Mouse (Mus musculus) mouse embryonic stem cell (cell line): ENCODE data around the gene Cd300ld5.
"Not testable (repeated sequence)": the region's sequence is repeated elsewhere in the genome, so short reads cannot be mapped to it uniquely, and the experiment has no call there.

Source experiments
- in situ Hi-C, 2 experiments: fragments of 300-500 bp; cut with MboI; formaldehyde crosslinking; loops; 1 replicate in 1 of 2; 3 replicates in 1 of 2; pipeline ENCODE4 v1.14.3; 2019 to 2020; ENCODE audit warnings: low sequenced_read_pairs in 2 of 2, low pct_unique_long_range_greater_than_20kb in 1 of 2, mixed read lengths in 1 of 2; ENCODE audit not compliant: unreplicated experiment in 1 of 2

Cd300ld5 gene

DNA sequence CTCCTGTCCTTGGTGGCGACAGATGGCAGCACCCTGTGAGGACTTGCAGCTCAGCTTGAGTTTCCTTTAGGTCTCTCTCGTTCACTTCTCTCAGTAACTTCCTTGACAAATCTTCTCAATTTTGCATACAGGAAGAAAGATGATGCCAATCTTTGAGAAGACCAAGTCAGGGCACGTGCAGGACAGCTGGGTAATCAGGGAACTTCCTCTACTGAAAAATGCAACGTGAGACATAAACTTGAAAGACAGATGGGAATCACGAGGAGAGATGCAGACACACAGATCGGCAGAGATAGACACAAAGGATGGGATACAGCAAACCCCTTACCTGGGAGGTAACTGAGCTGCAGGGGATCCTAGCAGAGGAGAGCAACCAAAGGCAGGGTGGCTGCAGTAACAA is at the start of gene Cd300ld5:
TSS of gene Cd300ld5 (minus strand) at position 101 of the 400 bp plus-strand sequence.
- in situ Hi-C loops: not testable (repeated sequence)

DNA sequence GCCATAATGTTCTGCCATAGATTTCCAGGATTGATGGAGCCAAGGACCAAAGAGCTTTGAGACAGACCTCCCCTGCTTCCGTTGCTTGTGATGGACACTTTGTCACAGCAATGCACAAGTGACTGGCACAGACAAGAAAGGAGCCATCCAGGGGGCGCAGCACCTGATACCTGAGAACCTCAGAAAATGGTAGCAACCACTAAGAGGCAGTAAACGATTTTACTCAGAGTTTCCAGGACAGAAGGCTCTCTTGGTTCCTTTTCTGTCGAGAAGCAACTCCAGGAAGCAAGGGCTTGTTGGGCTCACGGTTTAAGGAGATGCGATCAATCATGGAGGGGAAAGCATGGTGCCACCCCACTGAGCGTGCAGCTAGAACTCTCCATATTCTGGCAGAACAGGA is 48.6 kb upstream of the Cd300ld5 start:
- in situ Hi-C loops: no loop called here

DNA sequence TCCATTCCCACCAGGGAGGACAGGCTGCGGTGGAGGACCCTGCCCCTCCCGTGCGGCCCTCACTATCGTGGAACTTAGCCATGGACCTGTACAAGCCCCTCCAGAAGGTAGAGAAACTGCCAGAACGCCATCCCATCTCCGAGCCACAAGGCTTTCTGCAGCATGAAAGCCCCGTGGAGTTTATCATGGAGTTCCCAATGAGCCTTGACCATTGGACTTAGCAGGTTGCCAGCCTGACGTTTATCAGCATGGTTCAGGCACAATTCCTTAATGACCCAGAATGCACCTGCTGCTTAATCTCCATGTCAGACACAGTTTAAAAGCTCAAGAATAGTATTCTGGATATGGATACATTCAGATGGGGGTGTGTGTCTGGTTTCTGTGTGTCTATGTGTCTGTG is 47.5 kb upstream of the Cd300ld5 start:
- in situ Hi-C loops: no loop called here

DNA sequence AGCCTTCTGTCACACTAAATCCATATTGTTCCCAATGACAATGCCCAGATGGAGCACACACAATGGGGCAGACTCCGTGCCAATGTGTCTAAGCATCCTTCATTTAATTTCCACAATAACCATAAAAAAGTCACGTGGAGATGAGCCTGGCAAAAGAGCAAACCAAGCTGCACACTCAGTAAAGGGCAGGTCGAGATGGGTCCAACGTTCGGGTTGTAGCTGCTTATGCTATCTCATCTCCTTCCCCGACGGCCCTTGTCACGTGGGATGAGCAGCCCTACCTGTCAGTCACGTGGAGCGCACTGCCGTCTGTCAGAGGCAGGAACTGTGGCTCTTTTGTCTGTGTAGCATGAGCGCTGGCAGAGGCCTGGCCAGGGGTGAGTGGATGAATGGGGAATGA is 47.0 kb upstream of the Cd300ld5 start:
- in situ Hi-C loops: no loop called here

DNA sequence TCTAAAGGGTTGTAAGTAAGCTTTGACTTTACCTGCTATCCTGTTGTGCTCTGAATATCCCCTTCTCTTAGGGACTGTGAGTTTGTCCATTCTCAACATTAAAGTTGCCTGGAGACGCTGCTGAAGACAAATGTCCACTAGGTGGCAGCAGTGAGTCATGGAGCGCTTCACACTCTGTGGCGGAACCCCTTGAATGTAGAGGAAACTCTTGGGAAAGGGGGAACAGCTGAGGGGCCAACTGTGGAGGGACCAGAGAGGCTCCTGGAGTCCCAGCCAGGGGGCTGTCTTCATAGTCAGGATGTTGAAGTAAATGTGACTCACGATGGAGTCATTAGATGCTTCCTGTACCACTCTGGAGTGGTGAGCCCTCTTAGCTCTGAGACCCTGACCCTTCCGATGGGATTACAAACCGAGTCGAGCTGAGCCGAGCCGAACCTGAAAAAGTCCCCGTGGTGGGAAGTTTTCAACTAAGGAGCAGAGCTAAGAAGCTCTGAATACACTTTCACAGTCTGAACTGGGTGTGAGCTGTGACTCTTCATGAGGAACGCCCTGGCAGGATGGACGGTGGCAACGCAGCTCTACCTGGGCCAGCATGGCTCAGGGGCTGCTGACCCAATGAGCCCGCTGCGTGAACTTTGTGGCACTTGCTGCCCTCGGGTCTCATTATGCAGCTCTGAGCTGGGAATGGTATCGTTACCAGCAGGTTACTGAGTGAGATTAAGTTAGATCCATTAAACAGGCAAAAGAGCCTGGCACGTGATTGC is 46.0 kb upstream of the Cd300ld5 start:
- in situ Hi-C loops: no loop called here

DNA sequence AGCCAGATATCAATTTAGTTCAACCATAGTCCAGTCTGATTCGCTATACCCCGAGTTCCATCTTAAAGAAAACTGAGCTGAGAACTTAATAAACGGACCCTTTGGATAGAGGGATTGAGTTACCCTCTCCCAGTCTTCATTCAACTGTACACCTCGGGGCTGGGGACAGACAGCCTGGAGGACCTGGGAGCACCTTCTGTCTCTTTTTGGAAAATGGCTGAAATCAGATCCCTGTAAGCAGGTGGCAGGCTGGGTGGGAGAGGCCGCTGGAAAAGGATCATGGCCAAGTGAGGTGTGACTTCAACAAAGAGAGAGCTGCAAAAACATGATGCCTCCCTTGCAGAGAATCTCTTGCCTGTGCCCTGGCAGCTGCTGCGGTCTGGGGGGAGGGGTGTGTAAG is 44.6 kb upstream of the Cd300ld5 start:
- in situ Hi-C loops: no loop called here

DNA sequence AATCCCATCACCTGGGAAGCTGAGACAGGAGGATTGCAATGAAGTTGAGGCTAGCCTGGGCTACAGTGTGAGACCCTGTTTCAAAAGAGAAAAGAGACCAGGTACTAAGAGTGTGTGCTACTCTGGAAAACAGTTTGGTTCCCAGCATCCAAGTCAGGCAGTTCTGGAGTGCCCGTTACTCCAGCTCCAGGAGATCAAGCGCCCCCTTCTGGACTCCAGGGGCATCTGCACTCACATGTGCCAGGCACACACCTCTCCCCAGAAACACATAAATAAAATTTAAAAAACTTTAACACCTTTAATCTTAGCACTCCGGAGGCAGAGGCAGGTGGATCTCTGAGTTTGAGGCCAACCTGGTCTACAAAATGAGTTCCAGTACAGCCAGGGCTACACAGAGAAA is 43.8 kb upstream of the Cd300ld5 start:
- in situ Hi-C loops: no loop called here

DNA sequence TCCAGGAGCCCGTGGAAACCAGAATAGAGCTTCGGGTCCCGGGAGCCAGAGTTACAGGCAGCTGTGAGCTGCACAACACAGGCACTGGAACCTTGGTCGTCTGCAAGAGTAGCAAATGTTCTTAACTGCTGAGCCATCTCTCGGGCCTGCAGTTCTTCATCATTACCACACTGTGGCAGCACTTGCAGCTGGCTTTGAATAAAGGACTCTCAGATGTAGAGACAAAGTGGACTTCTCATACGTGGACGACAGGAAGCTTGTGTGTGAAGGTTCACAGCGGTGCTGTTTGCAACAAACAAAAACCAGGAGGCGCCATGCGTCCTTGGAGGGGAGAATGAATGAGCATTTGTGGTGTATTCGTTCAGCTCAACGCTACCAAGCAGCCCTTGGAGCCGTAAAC is 43.3 kb upstream of the Cd300ld5 start:
- in situ Hi-C loops: no loop called here

DNA sequence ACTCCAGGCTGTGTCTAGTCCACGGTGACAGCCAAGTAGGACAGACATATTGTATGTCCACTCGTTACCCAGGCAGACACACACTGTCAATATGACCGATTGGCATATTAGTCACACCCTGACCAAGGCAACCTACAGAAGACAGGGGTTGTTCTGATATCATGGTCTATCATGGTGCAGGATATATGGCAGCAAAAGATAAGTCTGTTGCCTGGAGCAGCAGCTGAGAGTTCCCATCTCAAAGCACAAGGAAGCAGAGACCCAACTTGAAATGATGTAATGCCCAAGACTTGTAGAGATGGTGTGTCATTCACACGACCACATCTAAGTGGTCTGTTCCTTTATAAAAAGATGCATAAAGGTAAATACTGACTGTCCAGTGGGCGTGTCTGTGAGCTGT is 41.1 kb upstream of the Cd300ld5 start:
- in situ Hi-C loops: no loop called here

DNA sequence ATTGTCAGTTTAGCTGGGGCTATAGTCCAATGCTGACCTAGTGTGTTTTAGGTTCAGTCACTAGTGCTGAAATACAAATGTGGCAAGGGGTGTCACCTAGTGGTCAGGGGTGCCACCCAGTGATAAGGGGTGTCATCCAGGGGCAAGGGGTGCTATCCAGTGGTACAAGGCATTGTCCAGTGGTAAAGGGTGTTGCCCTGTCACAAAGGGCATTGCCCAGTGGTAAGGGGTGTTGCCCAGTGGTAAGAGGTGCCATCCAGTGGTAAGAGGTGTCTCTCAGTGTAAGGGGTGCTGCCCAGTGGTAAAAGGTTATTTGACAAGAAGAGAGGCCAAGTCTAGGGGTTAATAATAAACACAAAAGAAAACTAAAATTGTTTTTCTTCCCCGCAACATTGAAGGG is 39.9 kb upstream of the Cd300ld5 start:
- in situ Hi-C loops: no loop called here

DNA sequence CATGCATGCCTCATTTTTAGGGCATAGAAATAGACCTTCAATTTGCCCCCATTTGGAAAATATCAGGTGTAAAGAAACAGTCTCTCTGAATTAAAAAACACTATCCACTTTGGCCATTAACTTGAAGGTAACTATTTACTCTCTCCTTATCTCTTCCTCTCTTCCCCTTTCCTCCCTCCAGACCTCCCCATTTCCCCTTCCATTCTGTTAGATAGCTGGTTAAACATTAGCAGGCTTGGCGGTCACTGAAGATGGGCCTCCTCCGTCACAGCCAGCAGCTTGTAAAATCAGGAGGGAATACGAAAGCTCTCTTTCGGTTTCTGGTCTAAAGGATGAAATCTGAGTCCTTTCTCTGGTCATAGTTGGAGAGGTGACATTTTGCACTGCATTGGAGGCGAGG is 38.3 kb upstream of the Cd300ld5 start:
- in situ Hi-C loops: no loop called here

DNA sequence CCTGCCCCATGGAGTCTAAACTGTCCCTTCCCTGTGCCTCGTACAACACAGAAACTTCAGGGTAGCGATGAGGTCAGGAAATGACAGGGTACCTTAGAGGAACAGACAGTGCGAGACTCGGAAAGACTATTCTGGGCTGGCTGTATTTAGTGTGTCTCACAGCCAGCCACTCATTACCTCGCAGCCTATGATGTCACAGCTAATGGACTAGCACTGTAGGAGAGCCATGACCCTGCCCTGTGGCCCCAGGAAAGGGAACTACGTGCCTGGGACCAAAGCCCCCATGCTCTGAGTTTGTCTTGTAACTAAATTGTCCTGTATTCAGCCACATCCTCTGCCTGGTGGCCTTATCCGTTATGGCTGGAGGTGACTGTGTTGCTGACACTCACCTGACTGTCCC is 37.8 kb upstream of the Cd300ld5 start:
- in situ Hi-C loops: no loop called here

DNA sequence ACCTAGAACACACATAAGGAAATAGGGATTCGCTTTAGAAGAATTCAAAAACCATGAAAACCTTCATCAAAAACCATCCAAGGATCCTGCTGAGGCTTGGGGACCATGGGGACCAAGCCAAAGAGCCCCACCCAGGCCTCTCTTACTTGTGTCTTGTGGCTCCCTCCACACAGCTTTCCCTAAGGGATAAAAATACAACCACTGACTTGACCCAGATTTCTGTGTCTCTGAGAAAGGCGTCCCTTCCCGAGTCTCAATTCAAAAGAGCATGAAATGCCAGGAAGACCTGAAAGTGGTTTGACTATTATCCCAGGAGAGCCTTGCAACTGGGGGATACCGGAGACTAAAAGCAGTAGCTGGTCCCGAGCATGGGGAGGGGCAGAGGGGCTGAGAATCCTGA is 35.4 kb upstream of the Cd300ld5 start:
- in situ Hi-C loops: loop anchor here in 1 of 2 experiments (25.0 kb wide), 1 partner anchor 261 kb away; no protein-coding TSS in a partner anchor

DNA sequence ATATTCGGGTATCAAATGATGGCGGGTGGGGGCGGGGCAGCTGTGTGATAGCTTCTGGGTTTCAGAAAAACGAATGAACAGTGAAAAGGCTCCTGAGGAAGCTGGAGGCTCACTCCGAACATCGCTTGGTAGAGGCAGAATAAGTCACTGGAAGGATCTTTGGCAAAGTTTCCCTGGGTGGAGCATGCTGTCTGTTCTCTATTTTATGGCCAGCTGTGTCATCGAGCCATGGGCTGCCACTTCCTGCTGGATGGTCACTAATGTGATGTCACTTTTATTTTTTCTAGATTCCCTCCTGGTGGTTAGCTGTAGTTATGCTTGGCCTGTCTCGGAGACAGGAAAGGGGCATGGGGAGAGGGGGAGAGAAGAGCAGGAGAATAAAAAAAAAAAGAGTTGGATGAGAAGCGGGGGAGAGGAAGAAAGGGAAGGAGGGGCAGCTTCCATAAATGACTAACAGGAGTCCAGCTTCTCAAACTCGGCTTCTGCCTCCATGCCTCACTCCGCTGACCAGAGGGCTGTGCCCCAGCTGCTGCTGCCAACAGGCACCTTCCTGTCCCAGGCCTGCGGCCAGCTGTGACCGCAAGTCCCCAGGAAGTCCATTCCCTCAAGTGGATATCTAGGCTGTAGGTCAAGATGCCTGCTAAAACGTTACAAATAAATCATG is 34.2 kb upstream of the Cd300ld5 start:
- in situ Hi-C loops: loop anchor here in 1 of 2 experiments (25.0 kb wide), 1 partner anchor 259 kb away; no protein-coding TSS in a partner anchor

DNA sequence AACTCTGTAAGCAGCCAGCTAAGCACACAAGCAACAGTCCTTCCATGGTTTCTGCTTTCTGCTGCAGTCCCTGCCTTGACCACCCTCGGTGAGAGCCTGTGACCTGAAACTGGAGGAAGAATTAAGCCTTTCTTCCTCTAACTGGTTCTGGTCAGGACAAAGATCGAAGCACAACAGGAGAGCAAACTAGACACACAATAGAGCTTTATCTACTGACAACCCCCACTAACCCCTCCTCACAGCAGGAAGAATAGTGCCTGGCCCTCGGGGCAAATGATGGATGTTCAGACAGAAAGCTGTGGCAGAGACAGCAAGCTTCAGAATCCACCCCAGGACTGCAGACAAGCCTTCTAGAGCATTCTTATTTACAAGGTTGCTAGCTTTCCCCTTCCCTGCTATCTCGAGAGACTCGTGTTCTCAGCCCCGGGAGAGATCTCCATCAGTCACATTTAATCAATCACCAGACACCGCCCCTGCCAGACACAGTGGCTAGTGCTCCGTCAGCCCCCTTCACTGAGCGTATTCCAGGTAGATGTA is 33.5 kb upstream of the Cd300ld5 start:
- in situ Hi-C loops: loop anchor here in 1 of 2 experiments (25.0 kb wide), 1 partner anchor 259 kb away; no protein-coding TSS in a partner anchor

DNA sequence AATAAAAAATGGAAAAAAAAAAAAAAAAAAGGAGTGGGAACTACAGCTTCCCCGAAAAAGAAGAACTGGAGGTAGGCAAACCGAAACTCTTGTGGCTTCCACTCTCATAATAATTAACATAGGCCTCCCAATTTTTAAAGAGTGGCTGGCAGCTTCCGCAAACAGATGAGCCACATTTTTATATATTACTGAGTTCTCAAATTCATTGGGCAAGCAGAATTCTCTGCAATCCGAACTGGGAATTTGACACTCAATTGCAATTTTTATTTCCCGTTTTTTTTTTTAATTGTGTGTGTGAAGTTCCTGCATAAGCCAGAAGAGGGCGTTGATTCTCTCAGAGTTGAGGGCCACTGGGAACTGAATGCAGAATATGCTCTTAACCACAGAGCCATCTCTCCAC is 29.2 kb upstream of the Cd300ld5 start:
- in situ Hi-C loops: loop anchor here in 1 of 2 experiments (10.0 to 25.0 kb wide), 2 partner anchors 142 to 254 kb away; no protein-coding TSS in a partner anchor

DNA sequence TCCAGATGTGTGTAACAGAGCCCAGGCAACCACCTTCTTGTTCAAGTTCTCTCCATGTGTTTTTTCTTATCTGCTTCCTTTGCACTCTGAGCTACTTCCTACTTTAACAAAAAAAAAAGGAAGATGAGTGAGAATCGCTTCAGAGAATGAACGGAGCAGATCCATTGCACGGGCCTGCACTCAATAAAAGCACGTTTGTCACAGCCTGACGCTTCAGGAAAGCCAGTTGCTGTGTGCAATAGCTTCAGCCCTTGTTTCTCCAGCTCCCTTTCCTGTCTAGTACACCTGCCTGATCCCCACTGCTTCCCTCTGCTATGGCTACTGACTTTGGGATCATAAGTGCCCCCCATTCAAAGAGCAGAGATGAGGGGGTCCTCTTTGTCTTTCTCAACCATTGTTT is 24.5 kb upstream of the Cd300ld5 start, which contains the start of gene Cd300e:
TSS of gene Cd300e (minus strand) at position 101 of the 400 bp plus-strand sequence.
- in situ Hi-C loops: loop anchor here in 1 of 2 experiments (10.0 to 25.0 kb wide), 2 partner anchors 137 to 250 kb away; no protein-coding TSS in a partner anchor

DNA sequence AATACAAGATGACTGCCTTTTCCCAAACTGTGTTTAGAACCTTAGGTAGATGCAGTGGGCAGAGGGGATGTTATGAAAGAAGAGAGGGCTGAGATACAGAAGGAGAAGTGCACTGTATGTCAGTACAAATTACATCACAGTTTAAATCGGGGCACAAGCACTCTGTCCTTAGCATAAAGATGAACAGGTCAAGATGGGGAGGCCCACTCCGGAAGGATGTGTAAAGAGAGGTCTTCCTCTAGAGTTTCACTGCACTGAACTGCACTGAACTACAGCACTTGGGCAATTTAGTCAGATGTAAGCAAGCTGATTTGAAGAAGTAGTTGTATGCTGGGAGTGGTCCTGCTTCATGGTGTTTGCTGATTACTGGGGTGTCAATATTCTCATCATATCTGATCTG is 22.2 kb upstream of the Cd300ld5 start:
- in situ Hi-C loops: loop anchor here in 1 of 2 experiments (10.0 to 25.0 kb wide), 2 partner anchors 135 to 247 kb away; no protein-coding TSS in a partner anchor

DNA sequence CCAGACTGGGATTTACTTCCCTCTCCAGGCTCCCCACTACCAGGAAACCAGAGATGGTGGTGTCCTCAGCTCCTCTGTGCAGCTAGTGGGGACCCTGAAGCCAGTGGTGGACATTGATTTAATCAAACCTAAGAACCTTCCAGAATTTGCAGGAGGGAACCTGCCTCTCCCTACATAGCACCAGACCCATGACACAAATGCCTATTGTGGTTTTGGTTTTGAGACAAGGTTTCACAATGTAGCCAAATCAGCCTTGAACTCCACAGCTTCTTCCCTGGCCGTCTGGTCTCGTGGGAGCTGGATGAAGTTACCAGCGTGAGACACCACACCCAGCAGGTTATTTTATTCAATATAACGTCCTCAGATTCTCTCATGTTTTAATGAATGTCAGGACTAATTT is 21.1 kb upstream of the Cd300ld5 start:
- in situ Hi-C loops: loop anchor here in 1 of 2 experiments (25.0 kb wide), 1 partner anchor 246 kb away; no protein-coding TSS in a partner anchor
